Mouse (Mus musculus): ENCODE results near the gene Dvl3.
"Not testable (repeated sequence)": the region's sequence is repeated elsewhere in the genome, so short reads cannot be mapped to it uniquely, and the experiment has no call there.

Gene Dvl3

GRCm38 (mm10) chr16:20516726-20517201 lies at the start of gene Dvl3:
TSS of gene Dvl3 (plus strand) at chr16:20516982.
- DNase-seq (ENCODE audit: low spot score): peak; percentile 82

- no peak for DNase-seq (ENCODE audit: low spot score)
Measured at GRCm38 (mm10) chr16:20470981-20471380, 45.8 kb upstream of the Dvl3 start.

- no peak for DNase-seq (ENCODE audit: low spot score)
Measured at GRCm38 (mm10) chr16:20471686-20472085, 45.1 kb upstream of the Dvl3 start.

GRCm38 (mm10) chr16:20473748-20474147 lies 43.0 kb upstream of the Dvl3 start:
- no peak for DNase-seq (ENCODE audit: low spot score)

- DNase-seq (ENCODE audit: low spot score): no peak
Measured at GRCm38 (mm10) chr16:20474211-20474610, 42.6 kb upstream of the Dvl3 start.

GRCm38 (mm10) chr16:20474786-20475185 lies 42.0 kb upstream of the Dvl3 start:
- no peak for DNase-seq (ENCODE audit: low spot score)

- DNase-seq (ENCODE audit: low spot score): no peak
Measured at GRCm38 (mm10) chr16:20475335-20475734, 41.4 kb upstream of the Dvl3 start.

GRCm38 (mm10) chr16:20476857-20477256 lies 39.9 kb upstream of the Dvl3 start:
- no peak for DNase-seq (ENCODE audit: low spot score)

GRCm38 (mm10) chr16:20477270-20477669 lies 39.5 kb upstream of the Dvl3 start:
- no peak for DNase-seq (ENCODE audit: low spot score)

GRCm38 (mm10) chr16:20478504-20478903 lies 38.3 kb upstream of the Dvl3 start:
- DNase-seq (ENCODE audit: low spot score): no peak

- not testable (repeated sequence) for DNase-seq (ENCODE audit: low spot score)
Measured at GRCm38 (mm10) chr16:20479026-20479760, 37.6 kb upstream of the Dvl3 start.

GRCm38 (mm10) chr16:20480115-20480514 lies 36.7 kb upstream of the Dvl3 start:
- DNase-seq (ENCODE audit: low spot score): no peak

GRCm38 (mm10) chr16:20481746-20482145 lies 35.0 kb upstream of the Dvl3 start:
- DNase-seq (ENCODE audit: low spot score): no peak

GRCm38 (mm10) chr16:20483716-20484115 lies 33.1 kb upstream of the Dvl3 start:
- not testable (repeated sequence) for DNase-seq (ENCODE audit: low spot score)

- no peak for DNase-seq (ENCODE audit: low spot score)
Measured at GRCm38 (mm10) chr16:20485061-20485460, 31.7 kb upstream of the Dvl3 start.

GRCm38 (mm10) chr16:20486048-20486447 lies 30.7 kb upstream of the Dvl3 start:
- no peak for DNase-seq (ENCODE audit: low spot score)

GRCm38 (mm10) chr16:20488151-20488550 lies 28.6 kb upstream of the Dvl3 start:
- DNase-seq (ENCODE audit: low spot score): no peak

GRCm38 (mm10) chr16:20488751-20489150 lies 28.0 kb upstream of the Dvl3 start:
- not testable (repeated sequence) for DNase-seq (ENCODE audit: low spot score)

GRCm38 (mm10) chr16:20489233-20489632 lies 27.5 kb upstream of the Dvl3 start:
- DNase-seq (ENCODE audit: low spot score): no peak

- DNase-seq (ENCODE audit: low spot score): peak; percentile 14
Measured at GRCm38 (mm10) chr16:20490581-20490980, 26.2 kb upstream of the Dvl3 start.

GRCm38 (mm10) chr16:20491301-20491700 lies 25.5 kb upstream of the Dvl3 start:
- DNase-seq (ENCODE audit: low spot score): no peak

GRCm38 (mm10) chr16:20493452-20493851 lies 23.3 kb upstream of the Dvl3 start:
- DNase-seq (ENCODE audit: low spot score): no peak

- peak; percentile 81 for DNase-seq (ENCODE audit: low spot score)
Measured at GRCm38 (mm10) chr16:20496671-20497600, 19.8 kb upstream of the Dvl3 start.
